Mouse (Mus musculus): ENCODE measurements around the gene Ube2l3. TPM values are rescaled to one million over a fixed set of nuclear protein-coding genes. Genes with fewer than 3 reads are reported as not detected.
A peak's percentile ranks its signal among the peaks of the same experiment; 100 is the strongest.

Gene Ube2l3
- polyA plus RNA-seq (2016; fragmentation: Nextera tagmentation; extraction: Ambion mirVana): 339 and 358 TPM in 2 replicates

GRCm38 (mm10) chr16:17202549-17202948 is at the start of gene Ube2l3:
Gene Ube2l3, minus strand, starts transcription at chr16:17202649.
- Histone ChIP-seq H3K27me3 (peaks cover 9% of the 10 kb centered on the region), H3K4me3 (peak within 1 kb of the TSS; percentile 100), H3K4me1 (peaks cover 11% of the 10 kb centered on the region), H3K27ac (no peak within 1 kb of the TSS), H3K36me3 (no peaks in the 10 kb centered on the region), H3K4me2 (replicated peaks) (peak within 1 kb of the TSS; percentile 71), H3K9me3 (no peaks in the 10 kb centered on the region), H3K9ac (peak within 1 kb of the TSS; percentile 100; the same call in 1 of the 2 replicates)
- no peak for ATAC-seq (ENCODE audit: insufficient number of reproducible peaks, insufficient read depth, low FRiP score, low TSS enrichment)
- WGBS: 76% methylated on average over 1 of the region's 1 CpGs

GRCm38 (mm10) chr16:17251539-17251938 is 49.1 kb upstream of the Ube2l3 start:
- H3K27me3 ChIP-seq: no peaks in the 10 kb centered on the region
- H3K9ac ChIP-seq: no peak overlapping the region
- H3K27ac ChIP-seq: no peak overlapping the region
- ATAC-seq (ENCODE audit: insufficient number of reproducible peaks, insufficient read depth, low FRiP score, low TSS enrichment): peak; percentile 28; the same call in 1 of the 2 replicates
- H3K4me2 ChIP-seq (replicated peaks): no peak overlapping the region
- H3K4me1 ChIP-seq: peaks cover 30% of the 10 kb centered on the region
- no peak overlapping the region for H3K4me3 ChIP-seq
- WGBS: 66% methylated on average over 3 of the region's 3 CpGs
- peaks cover 10% of the 10 kb centered on the region; the same call in 1 of the 2 replicates for H3K36me3 ChIP-seq
- H3K9me3 ChIP-seq: no peaks in the 10 kb centered on the region

- no peak overlapping the region for H3K4me3 ChIP-seq
- H3K4me1 ChIP-seq: peaks cover 29% of the 10 kb centered on the region
- H3K36me3 ChIP-seq: no peaks in the 10 kb centered on the region
- no peaks in the 10 kb centered on the region for H3K27me3 ChIP-seq
- no peak overlapping the region for H3K4me2 ChIP-seq (replicated peaks)
- 63% methylated on average over 6 of the region's 6 CpGs for WGBS
- no peak overlapping the region for H3K9ac ChIP-seq
- H3K9me3 ChIP-seq: no peaks in the 10 kb centered on the region
- H3K27ac ChIP-seq: no peak overlapping the region
- no peak for ATAC-seq (ENCODE audit: insufficient number of reproducible peaks, insufficient read depth, low FRiP score, low TSS enrichment)
Observed at GRCm38 (mm10) chr16:17249135-17249534, 46.7 kb upstream of the Ube2l3 start.

- no peak for ATAC-seq (ENCODE audit: insufficient number of reproducible peaks, insufficient read depth, low FRiP score, low TSS enrichment)
Observed at GRCm38 (mm10) chr16:17247727-17248126, 45.3 kb upstream of the Ube2l3 start.

DNA sequence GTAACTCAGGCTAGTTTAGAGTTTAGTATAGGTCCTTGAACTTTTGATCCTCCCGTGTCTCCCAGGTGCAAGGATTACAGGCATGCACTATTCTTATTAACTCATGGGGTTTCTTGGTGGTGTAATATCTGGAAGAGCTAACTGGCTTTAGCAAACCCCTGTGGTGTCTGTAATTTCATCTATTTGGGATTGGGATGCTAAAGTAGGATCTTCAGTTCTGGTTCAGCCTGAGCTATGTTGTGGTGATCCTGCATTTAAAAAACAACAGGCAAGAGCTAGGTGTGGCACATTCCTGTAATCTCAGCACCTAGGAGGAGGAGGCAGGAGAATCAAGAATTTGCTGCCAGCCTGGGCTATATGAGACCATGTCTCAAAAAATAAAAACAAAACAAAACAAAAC is 42.5 kb upstream of the Ube2l3 start:
- ATAC-seq (ENCODE audit: insufficient number of reproducible peaks, insufficient read depth, low FRiP score, low TSS enrichment): no peak
- Histone ChIP-seq H3K4me3 (no peak overlapping the region), H3K9me3 (no peaks in the 10 kb centered on the region), H3K27me3 (no peaks in the 10 kb centered on the region), H3K9ac (no peak overlapping the region), H3K36me3 (no peaks in the 10 kb centered on the region), H3K4me1 (peaks cover 8% of the 10 kb centered on the region), H3K27ac (no peak overlapping the region), H3K4me2 (replicated peaks) (no peak overlapping the region)
- 68% methylated on average over 1 of the region's 1 CpGs for whole genome bisulfite sequencing

More at GRCm38 (mm10) chr16:17247727-17248126, 45.3 kb upstream of the Ube2l3 start:
- peaks cover 23% of the 10 kb centered on the region for H3K4me1 ChIP-seq
- no peaks in the 10 kb centered on the region for H3K36me3 ChIP-seq
- no peak overlapping the region for H3K4me2 ChIP-seq (replicated peaks)
- no peaks in the 10 kb centered on the region for H3K9me3 ChIP-seq
- no peak overlapping the region for H3K4me3 ChIP-seq
- no peaks in the 10 kb centered on the region for H3K27me3 ChIP-seq
- H3K27ac ChIP-seq: no peak overlapping the region
- H3K9ac ChIP-seq: no peak overlapping the region
- 76% methylated on average over 4 of the region's 4 CpGs for WGBS

DNA sequence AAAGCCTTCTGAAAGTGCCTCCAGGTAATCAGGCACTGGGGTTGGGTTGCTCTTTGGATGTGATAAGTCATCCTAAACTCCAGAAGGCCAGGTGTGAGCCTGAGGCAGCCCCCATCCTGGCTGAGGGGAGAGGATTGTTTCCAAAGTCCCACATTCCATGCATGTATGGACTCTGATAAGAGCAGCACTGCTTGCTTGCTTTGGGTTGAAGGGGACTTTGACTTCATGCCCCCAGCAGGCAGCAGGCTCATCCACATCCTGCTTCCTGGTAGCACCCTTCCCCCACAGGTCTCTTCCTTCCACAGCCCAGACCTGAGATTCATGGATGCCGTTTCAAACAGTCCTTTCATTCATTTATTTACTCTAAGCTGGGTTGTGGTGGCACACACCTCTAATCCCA is 41.3 kb upstream of the Ube2l3 start:
- 58% methylated on average over 1 of the region's 1 CpGs for whole genome bisulfite sequencing
- Histone ChIP-seq H3K4me2 (replicated peaks) (no peak overlapping the region), H3K27me3 (no peaks in the 10 kb centered on the region), H3K9ac (no peak overlapping the region), H3K36me3 (no peaks in the 10 kb centered on the region), H3K27ac (no peak overlapping the region), H3K4me1 (peaks cover 17% of the 10 kb centered on the region), H3K4me3 (no peak overlapping the region), H3K9me3 (no peaks in the 10 kb centered on the region)
- ATAC-seq (ENCODE audit: insufficient number of reproducible peaks, insufficient read depth, low FRiP score, low TSS enrichment): no peak

DNA sequence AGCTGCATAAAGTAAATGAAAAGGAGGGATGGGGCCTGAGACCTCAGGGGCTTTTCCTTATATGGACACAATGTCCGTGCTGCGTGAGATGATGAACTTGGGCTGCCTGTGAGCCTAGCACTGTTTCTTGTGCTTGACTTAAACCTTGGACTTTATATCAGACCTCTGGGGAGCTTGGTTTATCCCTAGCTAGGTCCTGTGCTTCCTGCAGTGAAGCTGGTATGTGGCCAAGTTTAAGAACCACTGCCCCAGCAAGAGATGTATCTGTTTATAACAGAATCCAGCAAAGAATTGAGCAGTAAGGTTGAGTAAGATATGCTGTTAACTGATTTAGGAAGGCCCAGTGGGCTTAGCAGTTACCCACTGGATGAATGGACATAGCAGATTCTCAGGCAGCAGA is 37.0 kb upstream of the Ube2l3 start:
- no peak overlapping the region for H3K9ac ChIP-seq
- no peaks in the 10 kb centered on the region for H3K9me3 ChIP-seq
- ATAC-seq (ENCODE audit: insufficient number of reproducible peaks, insufficient read depth, low FRiP score, low TSS enrichment): no peak
- H3K4me3 ChIP-seq: no peak overlapping the region
- H3K4me2 ChIP-seq (replicated peaks): no peak overlapping the region
- H3K27me3 ChIP-seq: no peaks in the 10 kb centered on the region
- H3K36me3 ChIP-seq: no peaks in the 10 kb centered on the region
- H3K4me1 ChIP-seq: peaks cover 40% of the 10 kb centered on the region
- 76% methylated on average over 2 of the region's 2 CpGs for WGBS
- H3K27ac ChIP-seq: no peak overlapping the region

DNA sequence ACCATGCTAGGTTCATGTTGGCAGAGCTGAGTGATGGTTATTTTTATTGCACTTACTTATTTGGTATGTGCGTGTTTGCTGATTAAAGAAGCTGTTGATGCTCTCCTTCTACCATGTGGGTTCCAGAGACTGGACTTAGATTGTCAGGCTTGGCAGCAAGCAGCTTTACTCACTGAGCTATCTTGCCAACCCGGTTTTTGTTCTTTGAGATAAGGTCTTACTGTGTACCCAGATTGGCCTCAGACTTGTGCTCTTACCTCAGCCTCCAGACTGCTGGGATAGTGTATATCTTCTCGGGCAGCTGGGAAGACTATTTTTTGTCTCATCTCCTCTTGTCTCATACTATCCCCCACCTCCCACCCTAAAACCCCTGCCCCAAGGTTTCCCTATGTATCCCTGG is 35.2 kb upstream of the Ube2l3 start:
- H3K27me3 ChIP-seq: no peaks in the 10 kb centered on the region
- no peaks in the 10 kb centered on the region for H3K9me3 ChIP-seq
- ATAC-seq (ENCODE audit: insufficient number of reproducible peaks, insufficient read depth, low FRiP score, low TSS enrichment): no peak
- no peak overlapping the region for H3K4me2 ChIP-seq (replicated peaks)
- H3K27ac ChIP-seq: no peak overlapping the region
- H3K36me3 ChIP-seq: no peaks in the 10 kb centered on the region
- peaks cover 32% of the 10 kb centered on the region for H3K4me1 ChIP-seq
- 88% methylated on average over 3 of the region's 3 CpGs for WGBS
- H3K4me3 ChIP-seq: no peak overlapping the region
- H3K9ac ChIP-seq: no peak overlapping the region

- H3K27me3 ChIP-seq: no peaks in the 10 kb centered on the region
- H3K9me3 ChIP-seq: no peaks in the 10 kb centered on the region; the same call in 1 of the 2 replicates
- peaks cover 32% of the 10 kb centered on the region for H3K4me1 ChIP-seq
- ATAC-seq (ENCODE audit: insufficient number of reproducible peaks, insufficient read depth, low FRiP score, low TSS enrichment): no peak
- H3K36me3 ChIP-seq: no peaks in the 10 kb centered on the region
- H3K27ac ChIP-seq: peak overlapping the region; percentile 38; the same call in 1 of the 2 replicates
- H3K4me3 ChIP-seq: peak overlapping the region; percentile 88
- H3K4me2 ChIP-seq (replicated peaks): peak overlapping the region; percentile 94
- peak overlapping the region; percentile 75 for H3K9ac ChIP-seq
- WGBS: 46% methylated on average over 9 of the region's 9 CpGs
Observed at GRCm38 (mm10) chr16:17234916-17235665, 32.6 kb upstream of the Ube2l3 start.

DNA sequence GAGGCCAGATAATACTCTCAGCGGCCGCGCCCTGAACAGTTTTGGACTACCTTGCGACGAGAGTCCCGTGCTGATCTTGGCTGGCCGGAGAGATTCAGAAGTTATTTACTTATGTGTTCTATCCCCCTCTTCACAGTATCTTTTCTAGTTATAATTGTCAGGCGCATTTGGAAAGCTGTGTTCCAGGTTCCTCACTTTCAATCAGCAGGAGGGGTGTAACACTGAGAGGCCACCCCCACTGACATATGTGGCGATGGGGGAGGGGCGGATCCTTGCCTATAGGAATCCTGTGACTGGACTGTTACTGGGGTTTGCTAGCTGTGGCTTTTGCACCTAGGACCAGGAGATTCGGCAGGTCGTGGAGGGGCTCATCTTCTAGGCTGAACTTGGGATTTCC is 32.0 kb upstream of the Ube2l3 start:
- Histone ChIP-seq H3K9ac (peak overlapping the region; percentile 75), H3K4me1 (peaks cover 27% of the 10 kb centered on the region), H3K27me3 (no peaks in the 10 kb centered on the region), H3K9me3 (peaks cover 4% of the 10 kb centered on the region; the same call in 1 of the 2 replicates), H3K27ac (peak overlapping the region; percentile 92), H3K36me3 (no peaks in the 10 kb centered on the region), H3K4me2 (replicated peaks) (peak overlapping the region; percentile 94), H3K4me3 (peak overlapping the region; percentile 88)
- no peak for ATAC-seq (ENCODE audit: insufficient number of reproducible peaks, insufficient read depth, low FRiP score, low TSS enrichment)
- WGBS: 2% methylated on average over 12 of the region's 12 CpGs

DNA sequence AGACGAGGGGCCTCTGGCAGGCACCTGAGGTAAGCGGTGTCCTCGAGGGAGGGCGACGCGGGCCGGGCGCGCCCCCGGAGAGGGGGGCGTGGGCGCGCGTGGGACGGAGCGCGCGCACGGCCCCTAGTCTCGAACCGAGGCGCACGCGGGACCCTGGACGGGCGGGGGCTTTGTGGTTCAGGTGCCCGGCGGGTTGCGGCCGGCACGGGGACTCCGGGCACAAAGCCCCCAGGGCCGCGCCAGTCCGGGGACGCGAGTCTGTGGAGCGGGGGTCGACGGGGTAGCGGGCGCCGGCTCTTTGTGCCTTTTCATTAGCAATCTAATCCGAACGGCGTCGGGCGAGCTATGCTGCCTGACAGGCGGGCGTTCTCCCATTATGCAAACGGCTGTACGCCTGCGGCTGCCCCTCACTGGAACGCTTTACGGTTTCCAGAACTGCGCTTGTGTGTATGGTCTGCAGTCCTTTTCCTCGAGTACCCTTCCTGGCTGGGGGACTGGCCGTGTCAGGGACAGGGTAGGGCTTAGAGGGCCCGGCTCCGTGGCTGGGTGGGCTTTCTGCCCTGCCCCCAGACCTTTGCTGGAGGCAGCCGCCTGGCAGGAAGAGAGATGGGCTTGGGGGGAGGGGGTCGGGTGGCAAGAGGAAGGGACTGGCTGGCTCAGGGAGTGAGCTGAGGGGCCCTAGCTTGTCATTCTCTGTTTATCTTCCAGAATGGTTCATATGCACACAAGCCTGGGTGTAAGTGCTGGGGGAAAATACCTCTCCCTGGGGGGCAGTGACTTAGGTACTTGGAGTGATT is 31.5 kb upstream of the Ube2l3 start:
- peak overlapping the region; percentile 75 for H3K9ac ChIP-seq
- no peaks in the 10 kb centered on the region for H3K27me3 ChIP-seq
- peaks cover 24% of the 10 kb centered on the region for H3K4me1 ChIP-seq
- peak overlapping the region; percentile 94 for H3K4me2 ChIP-seq (replicated peaks)
- peak overlapping the region; percentile 92 for H3K27ac ChIP-seq
- ATAC-seq (ENCODE audit: insufficient number of reproducible peaks, insufficient read depth, low FRiP score, low TSS enrichment): peak; percentile 68
- under 1% methylated on average over 62 of the region's 62 CpGs for WGBS
- H3K36me3 ChIP-seq: no peaks in the 10 kb centered on the region
- H3K4me3 ChIP-seq: peak overlapping the region; percentile 88
- peaks cover 5% of the 10 kb centered on the region; the same call in 1 of the 2 replicates for H3K9me3 ChIP-seq

All from embryonic facial prominence, embryonic 12.5 days (tissue).